Mouse (Mus musculus) MEL (cell line): Measurements from ENCODE around the gene Dynll2. TPM values are rescaled to one million over a fixed set of nuclear protein-coding genes. Genes with fewer than 3 reads are reported as not detected.

Experiments
- DNase-seq: peaks from one replicate; pipeline ENCODE4 v3.0.0; 2011; ENCODE audit warnings: low read depth, low spot score
- H3K27ac ChIP-seq: 2 replicates; pipeline ENCODE4 v1.5.1; 2012; ENCODE audit warnings: low read depth, mild to moderate bottlenecking, control low read depth, low read length, moderate library complexity; ENCODE audit not compliant: control insufficient read depth
- H3K27me3 ChIP-seq, 2 experiments: fragments of 150-350 bp in 1 of 2; sonication (generic) in 1 of 2; 2 replicates each; pipeline ENCODE4 v1.6.1; 2012; ENCODE audit warnings: low read length in 2 of 2, mild to moderate bottlenecking in 2 of 2, improper control_type of control experiment in 1 of 2, moderate library complexity in 1 of 2; ENCODE audit not compliant: insufficient read depth in 2 of 2, control insufficient read depth in 1 of 2
- H3K36me3 ChIP-seq, 2 experiments: 2 replicates each; pipeline ENCODE4 v1.6.1; 2012 to 2014; ENCODE audit warnings: low read length in 2 of 2, improper control_type of control experiment in 1 of 2, inconsistent platforms in 1 of 2, mild to moderate bottlenecking in 1 of 2; ENCODE audit not compliant: insufficient read depth in 2 of 2, control insufficient read depth in 1 of 2
- H3K4me1 ChIP-seq, 2 experiments: fragments of 150-350 bp in 1 of 2; sonication (generic) in 1 of 2; 2 replicates each; pipeline ENCODE4 v1.6.1; 2012; ENCODE audit warnings: low read length in 2 of 2, improper control_type of control experiment in 1 of 2, mild to moderate bottlenecking in 1 of 2; ENCODE audit not compliant: insufficient read depth in 2 of 2, control insufficient read depth in 1 of 2
- H3K4me3 ChIP-seq, 2 experiments: fragments of 150-350 bp in 1 of 2; sonication (generic) in 1 of 2; 2 replicates each; pipeline ENCODE4 v1.5.1; 2012; ENCODE audit warnings: low read depth in 2 of 2, low read length in 2 of 2, mild to moderate bottlenecking in 2 of 2, moderate library complexity in 2 of 2, control low read depth in 1 of 2, improper control_type of control experiment in 1 of 2; ENCODE audit not compliant: control insufficient read depth in 1 of 2, insufficient read depth in 1 of 2
- H3K79me2 ChIP-seq: 2 replicates; pipeline ENCODE4 v1.6.1; 2012; ENCODE audit warnings: mild to moderate bottlenecking, low read length, moderate library complexity; ENCODE audit not compliant: control insufficient read depth, poor library complexity, insufficient read depth
- H3K9ac ChIP-seq: 2 replicates; pipeline ENCODE4 v1.6.1; 2012; ENCODE audit warnings: low read depth, mild to moderate bottlenecking, control low read depth, low read length, moderate library complexity; ENCODE audit not compliant: control insufficient read depth, poor library complexity, severe bottlenecking
- H3K9me3 ChIP-seq: fragments of 150-350 bp; sonication (generic); replicated peaks from 2 replicates; pipeline ENCODE4 v1.6.1; 2012; ENCODE audit warnings: mild to moderate bottlenecking, low read length, improper control_type of control experiment, moderate library complexity; ENCODE audit not compliant: insufficient read depth
- CHD1 ChIP-seq: IDR thresholded peaks from 2 replicates; pipeline ENCODE4 v1.6.1; 2012; ENCODE audit warnings: low read depth, mild to moderate bottlenecking, inconsistent platforms, low read length, improper control_type of control experiment
- CTCF ChIP-seq, 3 experiments: IDR thresholded peaks in 2 of 3; conservative IDR thresholded peaks in 1 of 3; 2 replicates each; pipeline ENCODE4 v1.5.1; 2011 to 2012; ENCODE audit warnings: low read length in 3 of 3, low read depth in 2 of 3, mild to moderate bottlenecking in 2 of 3, improper control_type of control experiment in 1 of 3, inconsistent platforms in 1 of 3, mixed read lengths in 1 of 3, moderate library complexity in 1 of 3; ENCODE audit not compliant: control insufficient read depth in 1 of 3, insufficient read depth in 1 of 3, poor library complexity in 1 of 3, severe bottlenecking in 1 of 3
- ETS1 ChIP-seq: IDR thresholded peaks from 2 replicates; pipeline ENCODE4 v1.6.1; 2012; ENCODE audit warnings: low read depth, mild to moderate bottlenecking, inconsistent platforms, low read length, improper control_type of control experiment, moderate library complexity
- GABPA ChIP-seq: IDR thresholded peaks from 2 replicates; pipeline ENCODE4 v1.6.1; 2012; ENCODE audit warnings: low read depth, mild to moderate bottlenecking, inconsistent platforms, low read length, improper control_type of control experiment, moderate library complexity
- GATA1 ChIP-seq: IDR thresholded peaks from 2 replicates; pipeline ENCODE4 v1.6.1; 2011; ENCODE audit warnings: low read depth, low read length, improper control_type of control experiment
- JUND ChIP-seq: IDR thresholded peaks from 2 replicates; pipeline ENCODE4 v1.6.1; 2011; ENCODE audit warnings: low read depth, mild to moderate bottlenecking, improper control_type of control experiment, low read length
- MAX ChIP-seq: IDR thresholded peaks from 2 replicates; pipeline ENCODE4 v1.6.1; 2011; ENCODE audit warnings: low read length, improper control_type of control experiment
- MAZ ChIP-seq: IDR thresholded peaks from 2 replicates; pipeline ENCODE4 v1.6.1; 2012; ENCODE audit warnings: low read depth, mild to moderate bottlenecking, inconsistent platforms, low read length, improper control_type of control experiment
- MEF2A ChIP-seq: IDR thresholded peaks from 2 replicates; pipeline ENCODE4 v1.6.1; 2014; ENCODE audit warnings: low read depth, mild to moderate bottlenecking, inconsistent platforms, low read length, improper control_type of control experiment; ENCODE audit not compliant: poor library complexity, insufficient replicate concordance, severe bottlenecking; ENCODE audit errors: extremely low read depth
- MYB ChIP-seq: IDR thresholded peaks from 2 replicates; pipeline ENCODE4 v1.6.1; 2011; ENCODE audit warnings: mild to moderate bottlenecking, low read depth, low read length, improper control_type of control experiment
- RCOR1 ChIP-seq: IDR thresholded peaks from 2 replicates; pipeline ENCODE4 v1.6.1; 2012; ENCODE audit warnings: low read depth, mild to moderate bottlenecking, inconsistent platforms, low read length, improper control_type of control experiment
- TAL1 ChIP-seq: IDR thresholded peaks from 2 replicates; pipeline ENCODE4 v1.6.1; 2012; ENCODE audit warnings: mild to moderate bottlenecking, inconsistent platforms, low read length, moderate library complexity, mixed read lengths
- TBP ChIP-seq: IDR thresholded peaks from 2 replicates; pipeline ENCODE4 v1.8.0; 2011; ENCODE audit warnings: low read depth, low read length, improper control_type of control experiment
- USF1 ChIP-seq: IDR thresholded peaks from 2 replicates; pipeline ENCODE4 v1.6.1; 2014; ENCODE audit warnings: low read depth, mild to moderate bottlenecking, inconsistent platforms, low read length, improper control_type of control experiment, moderate library complexity
- USF2 ChIP-seq, 2 experiments: IDR thresholded peaks; 2 replicates each; pipeline ENCODE4 v1.6.1; 2011 to 2012; ENCODE audit warnings: improper control_type of control experiment in 2 of 2, low read length in 2 of 2, borderline replicate concordance in 1 of 2, inconsistent platforms in 1 of 2, low read depth in 1 of 2, mild to moderate bottlenecking in 1 of 2; ENCODE audit not compliant: insufficient read depth in 1 of 2
- ZC3H11A ChIP-seq: IDR thresholded peaks from 2 replicates; pipeline ENCODE4 v1.6.1; 2012; ENCODE audit warnings: low read depth, mild to moderate bottlenecking, inconsistent platforms, low read length, improper control_type of control experiment
- ZKSCAN1 ChIP-seq: IDR thresholded peaks from 2 replicates; pipeline ENCODE4 v1.6.1; 2012; ENCODE audit warnings: low read depth, mild to moderate bottlenecking, inconsistent platforms, low read length, improper control_type of control experiment, moderate library complexity
- polyA plus RNA-seq, 2 experiments: library from polyadenylated mRNA; stranded (reverse) in 1 of 2; unstranded in 1 of 2; fragments of >175 nt in 1 of 2; fragments of >200 nt in 1 of 2; gene quantifications; 2 replicates each; pipeline versions ENCODE4 v1.2.1 to v1.2.4; 2012; ENCODE audit warnings: low replicate concordance in 2 of 2, low read depth in 1 of 2; ENCODE audit not compliant: insufficient read length in 2 of 2, insufficient read depth in 1 of 2, missing spikeins in 1 of 2
- total RNA-seq: library from RNA; depleted of rRNA; stranded (reverse); fragments of 300-350 nt; gene quantifications from 2 replicates; pipeline ENCODE4 v1.2.3, GENCODE M21; 2012

Gene Dynll2
- total and polyA plus RNA-seq, 3 experiments: 38.6 to 124 (median 75.8) TPM

DNA sequence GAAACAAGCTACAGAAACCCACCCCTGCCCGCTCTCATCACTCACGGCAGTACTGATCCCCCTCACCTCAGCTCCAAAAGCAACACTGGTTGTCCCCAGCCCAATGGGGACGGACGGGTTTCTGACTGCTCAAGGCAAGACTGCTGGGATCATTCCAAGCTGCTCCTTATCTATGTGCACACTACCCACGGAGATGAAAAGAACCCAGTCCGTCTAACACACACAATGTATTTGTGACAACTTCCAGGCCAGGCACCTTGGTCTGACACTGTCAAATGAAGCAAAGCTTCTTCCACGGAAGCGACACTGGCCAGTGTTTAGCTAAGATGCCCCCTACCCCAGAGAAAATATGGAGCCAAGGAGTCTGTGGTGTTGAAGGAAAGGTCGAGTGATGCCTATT, 1.7 kb downstream of the Dynll2 start:
- H3K4me3 ChIP-seq: peak overlapping the region; percentile 92 to 95
- H3K9me3 ChIP-seq: no peaks in the 10 kb centered on the region
- TF ChIP-seq GABPA: no peak
- TF ChIP-seq USF1: no peak
- TF ChIP-seq JUND: no peak
- TF ChIP-seq MAZ: no peak
- no peak for TF ChIP-seq MEF2A
- no peak for TF ChIP-seq TBP
- no peak for TF ChIP-seq CTCF (IDR thresholded peaks at IDR 0.05 in 2 of 3, conservative IDR thresholded peaks at IDR 0.05 in 1 of 3; ENCODE audit: control insufficient read depth in 1 of 3, insufficient read depth in 1 of 3, low read depth in 2 of 3, low read length in 3 of 3, poor library complexity in 1 of 3, severe bottlenecking in 1 of 3)
- TF ChIP-seq MAX: no peak
- 0 out of 2 replicates have a peak, but pooled peaks have one; percentile 37 for TF ChIP-seq GATA1
- TF ChIP-seq USF2 (IDR thresholded peaks at IDR 0.05; ENCODE audit: borderline replicate concordance in 1 of 2, insufficient read depth in 1 of 2, low read depth in 1 of 2, low read length in 2 of 2): no peak
- TF ChIP-seq CHD1: 0 out of 2 replicates have a peak, but pooled peaks have one; percentile 3
- no peak for TF ChIP-seq MYB
- TF ChIP-seq TAL1: 0 out of 2 replicates have a peak, but pooled peaks have one; percentile 9
- no peak for TF ChIP-seq ZKSCAN1
- TF ChIP-seq ETS1: no peak
- no peaks in the 10 kb centered on the region for H3K27me3 ChIP-seq
- H3K9ac ChIP-seq: peak overlapping the region; percentile 23; the same call in 1 of the 2 replicates
- H3K27ac ChIP-seq: no peak overlapping the region
- peaks cover 8 to 16% of the 10 kb centered on the region in 2 experiments for H3K36me3 ChIP-seq
- H3K79me2 ChIP-seq: peaks cover 29% of the 10 kb centered on the region
- DNase-seq: peak; percentile 37
- H3K4me1 ChIP-seq: peaks cover 0 to 20% of the 10 kb centered on the region in 2 experiments; a peak in 2 of 4 replicates

DNA sequence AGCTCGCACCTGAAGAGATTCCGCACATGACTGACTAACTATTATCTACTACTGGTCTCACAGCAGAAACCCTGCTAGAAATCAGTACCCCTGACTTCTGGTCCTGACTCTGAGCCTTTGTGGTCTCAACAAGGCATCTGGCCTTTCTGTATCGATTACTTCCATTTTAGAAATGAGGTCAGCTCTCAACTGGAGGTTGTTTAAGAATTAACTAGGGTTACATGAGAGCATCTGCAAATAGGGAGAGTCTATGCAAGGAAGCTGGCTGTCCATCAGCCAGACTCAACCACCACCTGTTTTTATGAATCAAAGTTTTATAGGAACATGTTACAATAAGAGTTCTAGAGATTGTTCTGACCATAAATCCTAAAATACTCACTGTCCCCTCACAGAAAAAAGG, 2.8 kb downstream of the Dynll2 start:
- Histone ChIP-seq H3K4me3 (no peak overlapping the region), H3K4me1 (peaks cover 0 to 20% of the 10 kb centered on the region in 2 experiments; a peak in 2 of 4 replicates), H3K9ac (no peak overlapping the region), H3K27ac (no peak overlapping the region), H3K36me3 (peaks cover 8 to 16% of the 10 kb centered on the region in 2 experiments), H3K9me3 (no peaks in the 10 kb centered on the region), H3K79me2 (peaks cover 29% of the 10 kb centered on the region), H3K27me3 (no peaks in the 10 kb centered on the region)
- no peak for DNase-seq
- TF ChIP-seq ZC3H11A (no peak), MAX (no peak), CTCF (IDR thresholded peaks at IDR 0.05 in 2 of 3, conservative IDR thresholded peaks at IDR 0.05 in 1 of 3; ENCODE audit: control insufficient read depth in 1 of 3, insufficient read depth in 1 of 3, low read depth in 2 of 3, low read length in 3 of 3, poor library complexity in 1 of 3, severe bottlenecking in 1 of 3) (no peak), MEF2A (no peak), RCOR1 (no peak)
